Mouse (Mus musculus): ENCODE results near the gene Cxcl17. TPM values are rescaled to one million over a fixed set of nuclear protein-coding genes. Genes with fewer than 3 reads are reported as not detected.
A peak's percentile ranks its signal among the peaks of the same experiment; 100 is the strongest.
"Not testable (repeated sequence)": the region's sequence is repeated elsewhere in the genome, so short reads cannot be mapped to it uniquely, and the experiment has no call there.

Gene Cxcl17
- polyA plus RNA-seq, 1 experiment from 2014 or later, result 0.58 TPM

- H3K36me3 ChIP-seq (ENCODE audit: control insufficient read depth, insufficient read depth, low read length); H3K9me3 ChIP-seq (ENCODE audit: control insufficient read depth, low read depth, low read length); H3K4me3 ChIP-seq (ENCODE audit: low read depth, low read length); H3K4me1 ChIP-seq (ENCODE audit: control insufficient read depth, insufficient read depth, low read length); ATAC-seq (ENCODE audit: insufficient number of reproducible peaks, insufficient read depth, low FRiP score, low read depth); H3K4me2 ChIP-seq (replicated peaks; ENCODE audit: low read depth, low read length); H3K27me3 ChIP-seq (ENCODE audit: control insufficient read depth, insufficient read depth, low read length); H3K9ac ChIP-seq (replicated peaks; ENCODE audit: low read depth, low read length); H3K27ac ChIP-seq (ENCODE audit: low read length): not testable (repeated sequence)
Measured at GRCm38 (mm10) chr7:25399028-25399427, 13.7 kb downstream of the Cxcl17 start.

GRCm38 (mm10) chr7:25398610-25399009 is 14.1 kb downstream of the Cxcl17 start, which contains the start of gene Lipe:
Lipe (minus strand) TSS chr7:25398710.
- Histone ChIP-seq H3K27ac (ENCODE audit: low read length) (no peak within 1 kb of the TSS), H3K9ac (replicated peaks; ENCODE audit: low read depth, low read length) (no peak within 1 kb of the TSS), H3K36me3 (ENCODE audit: control insufficient read depth, insufficient read depth, low read length) (no peaks in the 10 kb centered on the region), H3K4me1 (ENCODE audit: control insufficient read depth, insufficient read depth, low read length) (peaks cover 12% of the 10 kb centered on the region; the same call in 1 of the 2 replicates), H3K9me3 (ENCODE audit: control insufficient read depth, low read depth, low read length) (no peaks in the 10 kb centered on the region), H3K4me2 (replicated peaks; ENCODE audit: low read depth, low read length) (no peak within 1 kb of the TSS), H3K27me3 (ENCODE audit: control insufficient read depth, insufficient read depth, low read length) (no peaks in the 10 kb centered on the region), H3K4me3 (ENCODE audit: low read depth, low read length) (no peak within 1 kb of the TSS)
- ATAC-seq (ENCODE audit: insufficient number of reproducible peaks, insufficient read depth, low FRiP score, low read depth), result no peak
- 88% methylated on average over 1 of the region's 1 CpGs for WGBS

GRCm38 (mm10) chr7:25396621-25397020 is 16.1 kb downstream of the Cxcl17 start:
- Histone ChIP-seq H3K9ac (replicated peaks; ENCODE audit: low read depth, low read length) (no peak overlapping the region), H3K4me3 (ENCODE audit: low read depth, low read length) (no peak overlapping the region), H3K27me3 (ENCODE audit: control insufficient read depth, insufficient read depth, low read length) (no peaks in the 10 kb centered on the region), H3K27ac (ENCODE audit: low read length) (no peak overlapping the region), H3K9me3 (ENCODE audit: control insufficient read depth, low read depth, low read length) (no peaks in the 10 kb centered on the region), H3K4me2 (replicated peaks; ENCODE audit: low read depth, low read length) (peak overlapping the region; percentile 76), H3K4me1 (ENCODE audit: control insufficient read depth, insufficient read depth, low read length) (peaks cover 13% of the 10 kb centered on the region; the same call in 1 of the 2 replicates), H3K36me3 (ENCODE audit: control insufficient read depth, insufficient read depth, low read length) (no peaks in the 10 kb centered on the region)
- ATAC-seq (ENCODE audit: insufficient number of reproducible peaks, insufficient read depth, low FRiP score, low read depth), result no peak
- 90% methylated on average over 14 of the region's 14 CpGs for WGBS

GRCm38 (mm10) chr7:25395558-25396521 is 16.8 kb downstream of the Cxcl17 start:
- 5% methylated on average over 50 of the region's 52 CpGs for WGBS
- peak overlapping the region; percentile 58 for H3K4me3 ChIP-seq (ENCODE audit: low read depth, low read length)

GRCm38 (mm10) chr7:25395186-25395557 is 17.5 kb downstream of the Cxcl17 start:
- ATAC-seq (ENCODE audit: insufficient number of reproducible peaks, insufficient read depth, low FRiP score, low read depth), result peak; percentile 34; the same call in 1 of the 2 replicates
- Histone ChIP-seq H3K4me2 (replicated peaks; ENCODE audit: low read depth, low read length) (peak overlapping the region; percentile 76), H3K4me3 (ENCODE audit: low read depth, low read length) (peak overlapping the region; percentile 58), H3K36me3 (ENCODE audit: control insufficient read depth, insufficient read depth, low read length) (no peaks in the 10 kb centered on the region), H3K27me3 (ENCODE audit: control insufficient read depth, insufficient read depth, low read length) (no peaks in the 10 kb centered on the region), H3K27ac (ENCODE audit: low read length) (no peak overlapping the region), H3K9ac (replicated peaks; ENCODE audit: low read depth, low read length) (peak overlapping the region; percentile 45), H3K4me1 (ENCODE audit: control insufficient read depth, insufficient read depth, low read length) (peaks cover 19% of the 10 kb centered on the region), H3K9me3 (ENCODE audit: control insufficient read depth, low read depth, low read length) (no peaks in the 10 kb centered on the region)
- under 1% methylated on average over 22 of the region's 22 CpGs for WGBS

More at GRCm38 (mm10) chr7:25395558-25396521, 16.8 kb downstream of the Cxcl17 start:
- H3K9me3 ChIP-seq (ENCODE audit: control insufficient read depth, low read depth, low read length), result no peaks in the 10 kb centered on the region
- H3K27ac ChIP-seq (ENCODE audit: low read length), result peak overlapping the region; percentile 58; the same call in 1 of the 2 replicates
- ATAC-seq (ENCODE audit: insufficient number of reproducible peaks, insufficient read depth, low FRiP score, low read depth), result peak; percentile 96
- no peaks in the 10 kb centered on the region for H3K27me3 ChIP-seq (ENCODE audit: control insufficient read depth, insufficient read depth, low read length)
- H3K4me2 ChIP-seq (replicated peaks; ENCODE audit: low read depth, low read length), result peak overlapping the region; percentile 76
- peak overlapping the region; percentile 45 for H3K9ac ChIP-seq (replicated peaks; ENCODE audit: low read depth, low read length)
- no peaks in the 10 kb centered on the region for H3K36me3 ChIP-seq (ENCODE audit: control insufficient read depth, insufficient read depth, low read length)
- H3K4me1 ChIP-seq (ENCODE audit: control insufficient read depth, insufficient read depth, low read length), result peaks cover 13% of the 10 kb centered on the region; the same call in 1 of the 2 replicates

GRCm38 (mm10) chr7:25394754-25395153 is 17.9 kb downstream of the Cxcl17 start:
- no peaks in the 10 kb centered on the region for H3K27me3 ChIP-seq (ENCODE audit: control insufficient read depth, insufficient read depth, low read length)
- no peak overlapping the region for H3K27ac ChIP-seq (ENCODE audit: low read length)
- no peaks in the 10 kb centered on the region for H3K9me3 ChIP-seq (ENCODE audit: control insufficient read depth, low read depth, low read length)
- peaks cover 22% of the 10 kb centered on the region for H3K4me1 ChIP-seq (ENCODE audit: control insufficient read depth, insufficient read depth, low read length)
- peak overlapping the region; percentile 76 for H3K4me2 ChIP-seq (replicated peaks; ENCODE audit: low read depth, low read length)
- H3K4me3 ChIP-seq (ENCODE audit: low read depth, low read length), result peak overlapping the region; percentile 58
- no peaks in the 10 kb centered on the region; the same call in 1 of the 2 replicates for H3K36me3 ChIP-seq (ENCODE audit: control insufficient read depth, insufficient read depth, low read length)
- 15% methylated on average over 7 of the region's 7 CpGs for WGBS
- no peak for ATAC-seq (ENCODE audit: insufficient number of reproducible peaks, insufficient read depth, low FRiP score, low read depth)
- H3K9ac ChIP-seq (replicated peaks; ENCODE audit: low read depth, low read length), result peak overlapping the region; percentile 45

GRCm38 (mm10) chr7:25393451-25394210 is 19.1 kb downstream of the Cxcl17 start:
- H3K36me3 ChIP-seq (ENCODE audit: control insufficient read depth, insufficient read depth, low read length), result no peaks in the 10 kb centered on the region; the same call in 1 of the 2 replicates
- H3K9me3 ChIP-seq (ENCODE audit: control insufficient read depth, low read depth, low read length), result no peaks in the 10 kb centered on the region
- H3K9ac ChIP-seq (replicated peaks; ENCODE audit: low read depth, low read length), result no peak overlapping the region
- H3K4me3 ChIP-seq (ENCODE audit: low read depth, low read length), result no peak overlapping the region
- no peak for ATAC-seq (ENCODE audit: insufficient number of reproducible peaks, insufficient read depth, low FRiP score, low read depth)
- H3K27me3 ChIP-seq (ENCODE audit: control insufficient read depth, insufficient read depth, low read length), result no peaks in the 10 kb centered on the region
- H3K4me2 ChIP-seq (replicated peaks; ENCODE audit: low read depth, low read length), result peak overlapping the region; percentile 76; the same call in 1 of the 2 replicates
- H3K27ac ChIP-seq (ENCODE audit: low read length), result no peak overlapping the region
- 80% methylated on average over 8 of the region's 8 CpGs for WGBS
- H3K4me1 ChIP-seq (ENCODE audit: control insufficient read depth, insufficient read depth, low read length), result peaks cover 22% of the 10 kb centered on the region

GRCm38 (mm10) chr7:25392851-25393250 is 19.8 kb downstream of the Cxcl17 start:
- Histone ChIP-seq H3K9me3 (ENCODE audit: control insufficient read depth, low read depth, low read length) (no peaks in the 10 kb centered on the region), H3K4me2 (replicated peaks; ENCODE audit: low read depth, low read length) (no peak overlapping the region), H3K9ac (replicated peaks; ENCODE audit: low read depth, low read length) (no peak overlapping the region), H3K27ac (ENCODE audit: low read length) (no peak overlapping the region), H3K4me3 (ENCODE audit: low read depth, low read length) (no peak overlapping the region), H3K36me3 (ENCODE audit: control insufficient read depth, insufficient read depth, low read length) (peaks cover 5% of the 10 kb centered on the region), H3K27me3 (ENCODE audit: control insufficient read depth, insufficient read depth, low read length) (no peaks in the 10 kb centered on the region), H3K4me1 (ENCODE audit: control insufficient read depth, insufficient read depth, low read length) (peaks cover 22% of the 10 kb centered on the region)
- WGBS, result 57% methylated on average over 7 of the region's 7 CpGs
- no peak for ATAC-seq (ENCODE audit: insufficient number of reproducible peaks, insufficient read depth, low FRiP score, low read depth)

All from stomach, embryonic 14.5 days (tissue).